Mouse (Mus musculus) olfactory bulb, adult 2 months (tissue): ENCODE data around the gene Igfbp5.

Experiments
- CTCF ChIP-seq: fragments of 200-500 bp; IDR thresholded peaks from 2 replicates; pipeline ENCODE4 v1.5.1; 2012; ENCODE audit warnings: low read depth, mild to moderate bottlenecking, low read length, moderate library complexity; ENCODE audit not compliant: insufficient read depth
- POLR2A ChIP-seq: fragments of 200-500 bp; IDR thresholded peaks from 2 replicates; pipeline ENCODE4 v1.6.1; 2012; ENCODE audit warnings: mild to moderate bottlenecking, low read depth, low read length, moderate library complexity; ENCODE audit not compliant: insufficient read depth

GRCm38 (mm10) chr1:72874287-72875211 lies at the start of gene Igfbp5:
- TF ChIP-seq CTCF (no peak), POLR2A (no peak)
